Mouse (Mus musculus) megakaryocyte, embryonic 14.5 days (primary cell): ENCODE results near the gene Cpd.

ENCODE experiments used
- FLI1 ChIP-seq: IDR thresholded peaks from 2 replicates; pipeline ENCODE4 v1.6.1; 2012; ENCODE audit warnings: low read length, inconsistent platforms, mixed read lengths
- GATA1 ChIP-seq: IDR thresholded peaks from 3 replicates; pipeline ENCODE4 v1.6.1; 2012; ENCODE audit warnings: mixed read lengths, low read length, inconsistent platforms, borderline replicate concordance

GRCm38 (mm10) chr11:76838573-76838972, 8.2 kb downstream of the Cpd start:
- TF ChIP-seq GATA1 = no peak
- TF ChIP-seq FLI1 = no peak
